Mouse (Mus musculus) natural killer cell, adult 2 months (primary cell): ENCODE data around the gene Lpp.
A peak's percentile ranks its signal among the peaks of the same experiment; 100 is the strongest.

Experiments
- DNase-seq, 2 experiments: peaks; one replicate each; pipeline ENCODE4 v3.0.0; 2022; ENCODE audit warnings: low spot score in 2 of 2

Lpp gene

GRCm38 (mm10) chr16:24625576-24625975, 232.3 kb downstream of the Lpp start:
- DNase-seq, result no peak

DNA sequence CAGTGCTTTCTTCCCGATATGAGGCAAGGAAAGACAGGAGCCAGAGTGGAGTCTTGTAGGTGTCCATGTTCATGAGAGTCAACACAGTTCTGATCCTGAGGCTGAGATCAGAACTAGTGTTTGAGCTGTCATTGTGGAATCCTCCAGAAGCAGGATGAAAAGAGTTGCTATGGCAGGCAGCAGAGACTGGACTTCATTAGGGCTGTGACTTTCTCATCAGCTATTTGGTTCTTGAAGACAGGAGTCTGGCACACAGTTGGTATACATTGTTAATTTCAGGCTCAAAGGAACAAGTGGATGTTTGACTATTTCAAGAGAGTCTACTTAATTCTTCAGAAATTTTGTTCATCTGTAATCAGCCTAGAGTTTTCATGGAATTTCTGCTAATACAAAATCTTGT, 235.5 kb downstream of the Lpp start:
- no peak for DNase-seq

GRCm38 (mm10) chr16:24629218-24630172, 236.2 kb downstream of the Lpp start:
- DNase-seq, result peak; percentile 62 to 76

GRCm38 (mm10) chr16:24635381-24635919, 242.1 kb downstream of the Lpp start:
- no peak for DNase-seq

- no peak for DNase-seq
Observed at GRCm38 (mm10) chr16:24636894-24637293, 243.6 kb downstream of the Lpp start.

DNA sequence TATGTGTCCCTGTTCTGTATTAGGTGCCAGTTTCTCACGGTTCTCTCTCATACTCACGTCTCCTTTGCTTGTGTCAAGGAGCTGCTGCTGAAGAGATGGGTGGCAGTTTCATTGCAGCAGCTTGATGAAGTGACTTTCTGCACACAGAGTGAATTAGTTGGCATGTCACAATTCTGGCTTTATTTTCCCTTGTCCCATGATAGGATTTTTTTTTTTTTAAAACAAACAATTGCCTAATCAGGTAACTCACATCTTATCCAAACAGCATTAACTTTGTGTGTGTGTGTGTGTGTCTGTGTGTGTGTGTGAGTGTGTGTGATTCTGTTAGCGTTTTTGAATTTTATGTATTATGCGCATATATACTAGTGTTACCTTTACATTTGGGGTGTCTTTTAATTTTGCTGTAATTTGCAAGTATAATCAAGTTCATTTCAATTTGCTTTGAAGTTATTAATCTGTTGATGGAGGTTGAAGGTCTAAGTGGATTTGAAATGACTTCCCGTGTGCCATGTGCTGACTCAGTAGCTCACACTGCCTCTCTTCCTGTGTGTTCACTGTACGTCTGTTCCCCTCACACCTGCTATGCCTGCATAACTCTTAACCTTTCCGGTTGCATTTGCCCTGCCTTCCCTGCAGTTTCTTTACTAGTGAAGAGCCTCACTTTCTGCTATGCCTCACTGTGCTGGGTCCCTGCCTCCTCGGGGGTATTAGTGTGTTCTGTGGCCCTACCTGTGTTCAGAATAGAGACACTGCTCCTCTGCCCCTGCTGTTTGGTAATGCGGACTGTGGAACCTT, 247.9 kb downstream of the Lpp start:
- no peak for DNase-seq

DNA sequence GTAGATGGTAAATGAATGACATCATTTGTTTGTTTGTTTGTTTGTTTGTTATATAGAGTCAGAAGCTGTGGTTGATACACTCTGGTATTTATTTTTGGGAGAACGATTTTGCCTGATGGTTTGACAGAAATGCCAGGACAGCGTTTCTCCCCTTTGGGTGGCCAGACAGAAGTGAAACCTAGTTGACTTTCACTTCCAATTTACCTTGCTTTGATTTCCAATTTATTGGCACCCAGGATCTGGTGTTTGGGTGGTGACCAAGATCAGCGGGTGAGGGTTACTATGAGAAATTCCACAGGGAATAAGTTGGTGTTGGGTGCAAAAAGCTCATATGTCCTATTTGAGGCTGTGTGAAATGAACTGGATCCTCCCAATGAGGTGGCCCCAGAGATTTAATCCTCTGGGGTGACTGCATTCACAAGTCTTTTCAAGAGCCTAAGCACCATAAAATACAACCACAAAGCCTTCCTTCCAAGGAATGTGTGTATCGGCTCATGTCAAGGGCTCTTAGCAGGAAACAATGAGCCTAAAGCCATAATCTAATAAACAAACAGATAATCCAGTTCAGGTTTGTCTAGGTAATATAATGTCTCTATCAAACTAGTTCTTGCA, 249.8 kb downstream of the Lpp start:
- DNase-seq, result no peak

DNA sequence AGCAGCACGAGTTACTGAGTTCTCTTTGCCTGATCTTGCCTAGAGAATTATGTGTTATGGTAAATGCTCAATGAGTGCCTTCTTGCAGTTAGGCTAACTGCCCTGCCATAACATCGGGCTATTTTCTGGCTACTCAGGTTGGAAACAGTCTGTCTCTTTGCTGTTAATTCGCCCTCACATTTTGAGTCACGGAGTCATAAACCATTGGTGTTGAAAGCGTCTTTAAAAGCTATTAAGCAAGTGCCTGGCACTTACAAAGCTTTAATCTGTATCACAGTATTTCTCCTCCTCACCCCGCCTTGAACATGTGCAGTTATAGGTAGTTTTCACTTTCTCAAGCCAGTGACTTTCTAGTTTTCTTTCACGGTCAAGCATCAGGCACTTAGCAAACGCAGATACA, 250.8 kb downstream of the Lpp start:
- no peak for DNase-seq

DNA sequence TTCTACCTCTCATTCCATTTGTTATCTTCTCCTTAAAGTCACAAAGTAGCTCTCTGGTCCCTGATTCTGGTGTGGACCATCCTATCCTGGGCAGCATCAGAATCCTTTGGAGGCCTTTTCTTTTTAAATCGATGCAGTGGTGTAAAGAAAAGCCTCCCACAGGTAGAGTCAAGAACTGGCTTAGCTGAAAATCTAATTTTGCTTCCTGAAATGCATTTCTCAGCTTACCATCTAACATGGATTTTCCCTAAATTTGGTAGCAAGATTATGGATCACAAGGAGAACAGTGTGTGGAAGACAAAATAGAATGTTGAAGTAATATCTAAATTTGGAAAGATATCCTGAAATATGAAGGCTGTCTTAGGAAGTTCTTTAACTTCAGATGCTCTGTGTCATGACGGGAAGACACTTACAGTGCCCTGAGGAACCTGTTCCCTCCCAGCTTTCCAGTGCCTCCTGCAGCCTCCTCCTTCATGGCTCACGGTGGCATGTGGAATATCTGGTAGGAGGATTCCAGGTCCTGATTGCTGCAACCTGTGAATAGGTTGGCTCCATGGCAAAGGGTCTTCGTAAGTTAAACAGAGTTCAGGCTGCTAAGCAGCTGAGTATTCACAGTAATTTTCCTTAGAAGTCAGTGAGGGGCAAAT, 251.6 kb downstream of the Lpp start:
- DNase-seq, result no peak

DNA sequence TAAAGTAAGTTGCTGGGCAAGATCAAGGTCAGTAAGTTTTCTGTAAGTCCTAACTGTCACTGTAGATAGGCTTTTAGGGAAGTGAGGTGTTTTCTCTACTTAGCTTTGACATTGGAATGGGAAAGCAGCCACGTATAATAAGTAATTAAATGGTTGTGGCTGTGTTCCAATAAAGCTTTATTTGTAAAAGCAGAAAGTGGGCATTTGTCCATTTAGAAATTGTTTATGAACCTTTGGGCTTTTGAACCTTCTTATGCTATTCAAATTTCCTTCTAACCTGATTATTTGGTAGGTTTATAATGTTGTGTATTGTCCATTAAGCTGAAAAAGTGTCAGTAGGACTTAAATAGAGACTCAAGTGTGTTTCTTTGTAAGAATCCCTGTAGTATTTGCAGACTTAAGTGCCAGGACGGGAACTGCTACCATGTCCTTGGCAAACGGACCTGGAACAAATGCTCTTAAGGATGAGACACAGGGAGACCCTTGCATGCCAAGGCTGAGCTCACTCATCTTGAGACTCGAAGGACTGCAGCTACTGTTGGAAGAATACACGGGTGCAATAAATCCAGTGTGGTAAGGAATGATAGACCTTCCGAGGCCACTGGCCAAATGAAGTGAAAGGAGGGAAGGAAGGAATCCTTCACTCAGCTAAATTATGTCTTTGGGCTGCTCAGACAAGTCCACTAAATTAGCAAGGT, 252.7 kb downstream of the Lpp start:
- DNase-seq, result no peak

- no peak for DNase-seq
Observed at GRCm38 (mm10) chr16:24651655-24652654, 258.6 kb downstream of the Lpp start.

- no peak for DNase-seq
Observed at GRCm38 (mm10) chr16:24653041-24653440, 259.7 kb downstream of the Lpp start.

DNA sequence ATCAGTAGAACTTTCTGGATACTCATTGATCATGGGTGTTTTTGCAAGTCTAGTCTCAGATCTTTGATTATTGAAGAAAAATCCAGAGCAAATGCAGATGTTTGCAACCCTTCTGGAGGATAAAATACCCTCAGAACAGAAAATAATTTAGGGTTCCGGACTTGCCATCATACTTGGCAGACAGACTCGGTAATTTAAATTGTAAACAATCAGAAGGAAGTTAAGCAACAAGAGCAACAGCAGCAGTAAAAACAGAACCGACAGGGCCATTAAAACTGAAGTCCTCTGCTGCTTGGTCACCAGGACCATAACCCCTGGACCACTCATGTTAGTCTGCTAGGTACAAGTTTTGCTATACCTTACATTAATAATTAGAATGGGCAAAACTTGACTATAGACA, 261.8 kb downstream of the Lpp start:
- DNase-seq, result no peak

GRCm38 (mm10) chr16:24656026-24656425, 262.7 kb downstream of the Lpp start:
- DNase-seq, result no peak

DNA sequence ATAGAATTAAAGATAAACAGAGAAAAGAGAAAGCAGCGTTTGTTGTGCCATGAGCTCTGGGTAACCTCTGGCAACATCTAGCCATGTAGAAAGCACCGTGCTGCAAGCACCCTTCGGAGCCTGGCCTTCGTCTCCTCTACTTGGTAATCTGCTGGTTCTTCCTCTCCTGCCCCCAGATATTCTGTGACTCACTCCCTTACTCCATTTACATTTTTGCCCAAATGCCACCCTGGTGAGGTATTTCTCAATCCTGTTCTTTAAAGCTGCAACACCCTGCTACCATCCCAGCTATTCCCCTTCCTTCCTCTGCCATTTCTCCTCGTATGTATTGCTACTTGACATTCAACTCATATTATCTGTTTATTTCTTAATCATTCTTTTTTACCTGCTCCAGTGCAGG, 263.4 kb downstream of the Lpp start:
- DNase-seq, result no peak

DNA sequence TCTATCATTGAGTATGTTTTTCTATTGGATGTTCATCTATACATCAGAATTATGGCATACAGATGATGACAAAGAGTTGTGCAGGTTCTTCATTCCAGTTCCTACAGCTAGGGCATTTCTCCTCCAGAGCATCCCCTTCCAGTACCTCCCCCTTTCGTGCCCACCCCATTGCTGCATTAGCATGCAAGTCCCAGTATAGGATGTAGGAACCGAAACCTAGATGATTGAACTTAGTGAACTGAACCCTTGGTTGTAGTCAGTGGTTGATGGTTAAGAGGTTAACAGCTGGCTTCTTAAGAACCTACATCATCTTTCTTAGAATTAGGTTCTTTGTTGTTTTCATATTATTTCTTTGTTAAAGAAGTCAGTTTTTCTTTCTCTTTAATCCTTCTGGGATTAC, 265.7 kb downstream of the Lpp start:
- no peak for DNase-seq

DNA sequence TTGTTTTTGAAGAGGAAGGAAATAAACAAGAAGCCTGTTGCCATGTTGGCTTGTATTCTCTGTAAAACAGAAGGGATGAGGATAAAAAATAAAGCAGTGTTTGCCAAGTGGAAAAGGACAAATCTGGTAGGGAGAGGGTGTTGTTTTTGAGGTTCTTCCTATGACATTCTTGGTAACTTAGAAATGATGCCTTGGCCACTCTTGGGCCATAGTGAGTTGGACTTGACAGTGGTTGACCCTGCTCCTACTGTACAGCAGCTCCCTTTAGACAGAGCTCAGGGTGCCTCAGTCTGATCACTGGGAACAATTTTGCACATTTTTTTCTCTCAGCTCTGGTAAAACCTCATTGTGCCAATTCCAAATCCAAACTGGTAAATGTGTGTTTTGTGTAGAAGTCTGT, 270.8 kb downstream of the Lpp start:
- DNase-seq, result no peak

GRCm38 (mm10) chr16:24669718-24670460, 276.6 kb downstream of the Lpp start:
- no peak for DNase-seq

GRCm38 (mm10) chr16:24678942-24679341, 285.6 kb downstream of the Lpp start:
- DNase-seq, result no peak
